Mouse (Mus musculus) embryo, embryonic 10 days (tissue): ENCODE data around the gene Csf2ra.
"Not testable (repeated sequence)": the region's sequence is repeated elsewhere in the genome, so short reads cannot be mapped to it uniquely, and the experiment has no call there.

ENCODE experiments used
- DNase-seq: peaks from one replicate; pipeline ENCODE4 v3.0.0-alpha.2; 2015; ENCODE audit warnings: low spot score

The Csf2ra gene

DNA sequence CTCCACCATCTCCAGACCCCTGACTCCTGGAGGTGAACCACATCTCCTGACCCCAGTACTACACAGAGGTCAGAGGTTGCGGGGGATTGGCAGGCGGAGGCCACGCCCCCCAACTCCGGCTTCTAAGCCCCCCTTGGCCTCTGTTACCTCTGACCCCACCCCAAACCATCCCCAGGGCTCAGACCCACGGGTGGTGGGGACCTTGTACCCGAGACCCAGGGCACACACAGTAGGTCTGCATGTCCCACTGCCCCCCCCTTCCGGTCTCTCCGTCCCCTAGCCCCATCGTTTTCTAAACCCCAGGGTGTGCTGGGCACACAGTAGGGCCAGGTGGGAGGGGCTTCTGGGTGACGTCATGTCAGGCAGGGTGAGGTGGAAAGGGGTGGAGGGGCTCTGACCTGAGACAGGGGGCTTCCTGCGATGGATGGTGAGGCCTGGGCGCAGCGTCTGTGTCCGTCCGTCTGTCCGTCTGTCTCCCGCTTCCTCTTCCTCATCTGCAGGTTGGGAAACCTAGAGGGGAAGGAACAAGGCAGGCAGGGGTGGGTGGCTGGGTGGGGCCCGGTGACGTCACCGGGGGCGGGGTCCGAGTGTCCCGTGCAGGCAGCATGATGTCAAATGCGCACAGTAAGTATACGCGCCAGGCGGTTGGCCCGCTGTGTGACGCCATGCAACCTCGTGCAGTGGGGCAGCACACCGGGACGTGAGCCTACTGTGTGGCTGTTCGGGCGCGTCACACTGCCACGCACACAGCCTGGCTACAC, at the start of gene Csf2ra:
TSS of gene Csf2ra (minus strand) at position 489 of the 761 bp plus-strand sequence.
- peak; percentile 43 for DNase-seq

DNA sequence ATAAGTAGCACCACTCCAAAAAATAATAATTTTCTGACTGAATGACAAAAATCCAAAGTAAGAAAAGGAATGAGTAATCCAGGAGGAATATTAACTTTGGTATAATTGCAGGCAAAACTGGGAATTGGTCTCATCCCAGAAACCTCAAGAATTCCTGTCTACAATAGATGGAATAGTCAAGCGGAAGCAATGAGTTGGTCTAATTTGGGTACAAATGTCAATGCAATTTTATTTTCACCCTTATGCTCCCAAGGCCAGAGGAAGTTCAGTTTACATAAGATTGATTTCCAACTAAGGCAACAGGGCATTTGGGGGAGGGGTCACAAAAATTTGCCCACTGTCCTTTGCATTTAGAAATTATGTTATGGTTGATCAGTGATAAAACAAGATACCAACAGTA, 47.2 kb upstream of the Csf2ra start:
- DNase-seq: no peak

- not testable (repeated sequence) for DNase-seq
These were observed 40.9 kb upstream of the Csf2ra start for GRCm38 (mm10) chr19:61269141-61269540.

DNA sequence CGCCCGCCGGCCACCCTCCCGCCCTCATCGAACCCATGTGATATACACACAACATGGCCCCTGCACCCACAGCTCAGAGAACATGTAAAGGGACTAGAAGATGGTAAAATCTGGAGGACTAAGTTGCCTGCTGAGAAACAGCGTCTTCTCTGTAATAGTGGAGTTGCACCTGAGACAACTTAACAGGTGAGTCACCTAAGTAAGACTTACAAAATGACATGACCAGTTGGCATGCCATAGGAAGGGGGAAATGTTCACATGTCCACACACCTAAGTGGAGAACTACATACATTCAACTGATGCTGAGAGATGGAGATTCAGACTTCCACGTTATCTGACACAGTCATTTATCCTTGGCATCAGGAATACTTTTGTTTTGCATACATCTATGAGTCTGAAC, 38.9 kb upstream of the Csf2ra start:
- DNase-seq: no peak

DNA sequence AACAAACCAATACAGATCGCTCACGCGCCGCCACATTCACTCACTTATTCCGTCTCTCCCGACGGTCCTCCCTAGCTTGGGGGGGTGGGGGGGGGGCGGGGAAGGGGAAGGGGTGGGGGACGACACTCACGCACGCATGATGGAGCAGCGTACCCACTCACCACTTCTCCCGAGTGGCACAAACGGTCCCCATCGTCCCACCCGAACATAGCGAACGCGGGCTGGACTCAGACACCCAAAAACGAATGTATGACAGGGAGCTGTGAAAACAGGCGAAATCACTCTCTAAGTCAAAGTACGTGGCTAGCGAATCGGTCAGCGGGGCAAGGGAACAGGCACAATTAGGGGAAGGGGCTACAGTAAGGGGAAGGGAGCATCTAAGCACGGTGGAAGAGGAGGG, 38.4 kb upstream of the Csf2ra start:
- DNase-seq: peak; percentile 44

DNA sequence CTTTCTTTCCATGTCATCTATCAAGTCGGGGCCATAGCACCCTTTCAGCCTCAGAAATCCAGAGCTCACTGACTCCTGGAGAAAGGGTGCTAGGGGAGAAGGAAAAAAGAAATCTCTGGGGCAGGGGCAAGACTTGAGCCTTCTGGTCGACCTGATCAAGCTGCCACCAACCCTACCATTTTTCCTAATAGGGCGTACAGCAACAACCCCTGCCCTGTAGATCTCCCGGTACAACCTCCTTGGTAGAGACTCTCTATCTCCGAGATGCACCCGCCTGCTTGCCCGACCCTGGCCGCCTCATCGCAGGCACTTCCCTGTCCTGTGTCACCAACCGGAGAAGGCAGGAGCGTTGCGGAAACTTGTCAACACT, 38.0 kb upstream of the Csf2ra start:
- DNase-seq: peak; percentile 59

- peak; percentile 88 for DNase-seq
These were observed 37.4 kb upstream of the Csf2ra start for GRCm38 (mm10) chr19:61265349-61266245.

GRCm38 (mm10) chr19:61264933-61265332, 36.7 kb upstream of the Csf2ra start:
- no peak for DNase-seq

- DNase-seq: peak; percentile 61
These were observed 36.0 kb upstream of the Csf2ra start for GRCm38 (mm10) chr19:61264227-61264626.

DNA sequence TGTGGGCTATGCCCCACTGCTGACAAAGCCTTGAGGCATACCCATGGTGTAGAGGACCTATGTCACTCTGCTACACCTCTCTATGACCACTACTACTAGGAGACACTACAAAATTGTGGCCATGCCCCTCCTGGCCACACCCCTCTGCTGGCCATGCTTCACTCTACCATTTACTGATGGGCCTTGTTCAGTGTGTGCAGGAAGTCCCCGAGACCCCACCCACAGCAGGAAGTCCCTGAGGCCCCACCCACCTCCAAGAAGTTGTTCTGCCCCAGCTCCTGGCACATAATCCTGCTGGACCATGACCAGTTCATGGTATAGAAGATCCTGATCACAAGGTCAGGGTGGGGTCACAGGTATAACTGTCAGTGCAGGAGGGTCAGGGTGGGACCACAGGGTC, 33.0 kb upstream of the Csf2ra start:
- DNase-seq: no peak

DNA sequence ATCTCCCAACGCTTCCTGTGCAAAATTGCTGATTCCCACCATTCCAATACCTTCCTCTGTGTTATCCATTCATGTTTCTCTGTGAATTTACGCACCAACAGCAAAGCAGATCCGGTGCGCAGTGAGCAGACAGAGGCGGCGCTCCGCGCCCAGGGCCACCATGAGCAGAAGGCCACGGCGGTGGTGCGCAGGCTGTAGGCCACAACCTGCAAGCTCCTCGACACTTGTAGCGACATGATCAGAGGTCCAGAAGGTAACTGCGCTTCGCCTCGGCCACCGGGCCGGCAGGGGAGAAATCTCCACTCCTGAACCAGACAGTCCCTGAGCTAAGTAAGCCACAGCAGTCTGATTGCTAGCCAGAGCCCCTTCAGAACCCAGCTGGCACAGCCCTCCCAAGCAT, 29.5 kb upstream of the Csf2ra start:
- no peak for DNase-seq

GRCm38 (mm10) chr19:61256166-61256887, 28.1 kb upstream of the Csf2ra start:
- DNase-seq: no peak

GRCm38 (mm10) chr19:61247334-61247733, 19.1 kb upstream of the Csf2ra start:
- not testable (repeated sequence) for DNase-seq

DNA sequence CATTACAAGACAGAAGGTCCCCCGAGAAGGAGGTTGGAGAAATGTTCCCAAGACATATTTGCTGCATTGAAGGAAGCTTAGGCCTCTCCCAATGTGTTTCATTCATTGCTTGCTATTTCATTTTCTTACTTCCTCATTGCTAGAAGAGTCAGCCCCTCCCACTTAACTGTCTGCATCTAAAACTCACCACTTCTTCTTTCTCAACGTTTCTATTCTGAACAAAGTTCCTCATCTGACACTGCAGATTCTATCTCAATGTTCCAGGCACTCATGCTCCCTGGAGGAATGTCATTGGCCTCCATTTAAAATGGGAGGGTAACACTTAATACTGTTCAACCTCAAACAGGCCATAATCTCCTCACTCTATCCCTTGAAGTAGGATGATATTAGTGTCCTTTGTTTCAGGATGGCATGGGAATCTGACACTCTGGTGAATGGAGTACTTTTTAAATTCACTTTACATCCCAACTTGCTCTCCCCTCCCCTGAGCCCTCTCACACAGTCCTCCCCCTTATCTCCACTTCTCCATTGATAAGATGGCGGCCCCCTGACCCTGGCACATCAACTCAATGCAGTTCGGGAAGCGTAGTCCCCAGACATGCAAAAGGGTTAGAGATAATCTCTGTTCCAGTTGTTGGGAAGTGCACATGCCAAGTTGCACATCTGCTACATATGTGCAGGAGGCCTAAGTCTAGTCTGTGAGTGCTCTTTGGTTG, 16.6 kb upstream of the Csf2ra start:
- DNase-seq: no peak

- no peak for DNase-seq
These were observed 9.7 kb upstream of the Csf2ra start for GRCm38 (mm10) chr19:61237967-61238366.

- no peak for DNase-seq
These were observed 6.3 kb upstream of the Csf2ra start for GRCm38 (mm10) chr19:61234532-61234931.

DNA sequence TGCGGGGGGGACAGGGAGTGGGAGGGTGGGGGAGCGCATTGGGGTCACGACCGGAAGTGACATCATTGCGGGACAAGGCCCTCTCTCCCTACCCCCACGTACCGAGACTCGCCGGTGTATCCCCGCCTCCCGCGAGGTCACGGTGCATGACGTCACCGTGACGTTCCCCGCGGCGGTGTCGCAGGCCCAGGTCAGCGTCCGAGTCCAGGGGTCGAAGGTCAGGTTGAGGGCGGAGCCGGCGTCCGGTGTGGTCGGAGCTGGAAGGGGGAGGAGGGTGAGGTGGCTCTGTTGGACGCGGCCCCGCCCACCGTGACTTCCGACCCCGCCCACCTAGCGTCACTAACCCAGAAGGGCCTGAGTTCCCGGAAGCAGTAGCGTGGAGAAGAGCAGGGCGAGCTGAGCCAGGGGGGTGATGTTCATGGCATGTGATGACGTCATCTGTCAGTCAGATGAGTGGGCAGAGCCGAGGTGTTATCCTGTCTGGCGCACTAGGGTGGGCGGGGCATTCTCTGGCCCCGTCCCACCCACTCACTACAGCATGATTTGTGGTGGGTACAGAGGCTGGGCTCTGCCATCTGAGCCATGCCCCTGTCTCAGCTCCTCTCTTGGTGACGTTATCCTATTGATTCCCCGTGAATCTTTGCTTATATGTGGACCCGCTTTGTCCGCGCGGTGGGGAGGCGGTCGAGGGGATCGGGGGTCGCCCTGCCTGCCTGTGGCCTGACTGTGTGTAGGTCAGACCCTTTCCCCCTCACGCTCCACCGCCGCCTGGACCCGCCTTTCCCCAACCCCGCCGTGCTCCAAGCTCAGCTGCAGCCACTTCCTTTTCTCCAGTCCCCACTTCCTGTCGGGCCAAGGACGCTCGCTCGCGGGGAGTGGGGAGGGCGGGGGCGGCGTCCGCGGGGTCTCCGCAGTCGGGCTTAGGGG, 1.0 kb downstream of the Csf2ra start:
- peak; percentile 95 for DNase-seq

GRCm38 (mm10) chr19:61226401-61226927, 1.8 kb downstream of the Csf2ra start:
- peak; percentile 75 for DNase-seq

GRCm38 (mm10) chr19:61225526-61226400, 2.5 kb downstream of the Csf2ra start:
- peak; percentile 95 for DNase-seq
